Mouse (Mus musculus) NIH3T3 (cell line): Measurements from ENCODE around the gene Dapk2.
A peak's percentile ranks its signal among the peaks of the same experiment; 100 is the strongest.

Experiments used
- DNase-seq: peaks from one replicate; pipeline ENCODE4 v3.0.0-alpha.2; 2012; ENCODE audit warnings: low read depth

The Dapk2 gene

GRCm38 (mm10) chr9:66186426-66186825 is 28.4 kb downstream of the Dapk2 start:
- no peak for DNase-seq

GRCm38 (mm10) chr9:66189026-66189425 is 31.0 kb downstream of the Dapk2 start:
- DNase-seq: no peak

- no peak for DNase-seq
Measured at GRCm38 (mm10) chr9:66194003-66194402, 36.0 kb downstream of the Dapk2 start.

- DNase-seq: no peak
Measured at GRCm38 (mm10) chr9:66196561-66196960, 38.5 kb downstream of the Dapk2 start.

- DNase-seq: no peak
Measured at GRCm38 (mm10) chr9:66198533-66198932, 40.5 kb downstream of the Dapk2 start.

- DNase-seq: no peak
Measured at GRCm38 (mm10) chr9:66199657-66200410, 41.8 kb downstream of the Dapk2 start.

GRCm38 (mm10) chr9:66200411-66200789 is 42.4 kb downstream of the Dapk2 start:
- no peak for DNase-seq

- DNase-seq: no peak
Measured at GRCm38 (mm10) chr9:66201665-66202064, 43.6 kb downstream of the Dapk2 start.

- DNase-seq: no peak
Measured at GRCm38 (mm10) chr9:66202463-66202862, 44.4 kb downstream of the Dapk2 start.

- DNase-seq: no peak
Measured at GRCm38 (mm10) chr9:66205702-66206101, 47.7 kb downstream of the Dapk2 start.

GRCm38 (mm10) chr9:66206825-66207224 is 48.8 kb downstream of the Dapk2 start:
- no peak for DNase-seq

- no peak for DNase-seq
Measured at GRCm38 (mm10) chr9:66211420-66211819, 53.4 kb downstream of the Dapk2 start.

- DNase-seq: no peak
Measured at GRCm38 (mm10) chr9:66212088-66212487, 54.1 kb downstream of the Dapk2 start.

GRCm38 (mm10) chr9:66212802-66213201 is 54.8 kb downstream of the Dapk2 start:
- DNase-seq: no peak

- peak; percentile 5 for DNase-seq
Measured at GRCm38 (mm10) chr9:66213386-66214032, 55.5 kb downstream of the Dapk2 start.

GRCm38 (mm10) chr9:66215551-66215950 is 57.5 kb downstream of the Dapk2 start:
- no peak for DNase-seq

GRCm38 (mm10) chr9:66217970-66218369 is 59.9 kb downstream of the Dapk2 start:
- no peak for DNase-seq

GRCm38 (mm10) chr9:66218917-66219725 is 61.1 kb downstream of the Dapk2 start:
- no peak for DNase-seq

- no peak for DNase-seq
Measured at GRCm38 (mm10) chr9:66223872-66224271, 65.8 kb downstream of the Dapk2 start.

GRCm38 (mm10) chr9:66225737-66226485 is 67.9 kb downstream of the Dapk2 start:
- no peak for DNase-seq

GRCm38 (mm10) chr9:66228456-66229151 is 70.6 kb downstream of the Dapk2 start:
- no peak for DNase-seq
